Mouse (Mus musculus) forebrain, postnatal 0 days (tissue): Measurements from ENCODE around the gene Hoxa13. TPM values are rescaled to one million over a fixed set of nuclear protein-coding genes. Genes with fewer than 3 reads are reported as not detected.

ENCODE experiments used
- ATAC-seq: fragments of 200-750 bp; cut with Nextera tagmentation; 2 replicates; pipeline ENCODE4 v1.8.0; 2017; ENCODE audit warnings: mild to moderate bottlenecking, moderate library complexity
- DNase-seq: peaks from one replicate; pipeline ENCODE4 v3.0.0-alpha.2; 2015
- H3K27ac ChIP-seq: fragments of 300-500 bp; sonication (generic); 2 replicates; pipeline ENCODE4 v1.5.1; 2014; ENCODE audit warnings: low read depth, mild to moderate bottlenecking, antibody characterized with exemption, low read length, moderate library complexity, mixed read lengths
- H3K27me3 ChIP-seq: fragments of 300-500 bp; sonication (generic); 2 replicates; pipeline ENCODE4 v1.6.1; 2014; ENCODE audit warnings: mild to moderate bottlenecking, low read length, mixed read lengths; ENCODE audit not compliant: insufficient read depth
- H3K36me3 ChIP-seq: fragments of 300-500 bp; sonication (generic); 2 replicates; pipeline ENCODE4 v1.6.1; 2014; ENCODE audit warnings: mild to moderate bottlenecking, moderate library complexity; ENCODE audit not compliant: insufficient read depth
- H3K4me1 ChIP-seq: fragments of 300-500 bp; sonication (generic); 2 replicates; pipeline ENCODE4 v1.6.1; 2014; ENCODE audit warnings: antibody characterized with exemption; ENCODE audit not compliant: insufficient read depth
- H3K4me2 ChIP-seq: fragments of 300-500 bp; sonication (generic); 2 replicates; pipeline ENCODE4 v1.6.1; 2014; ENCODE audit warnings: low read depth, mild to moderate bottlenecking, moderate library complexity
- H3K4me3 ChIP-seq: fragments of 300-500 bp; sonication (generic); 2 replicates; pipeline ENCODE4 v1.5.1; 2014; ENCODE audit warnings: low read depth, low read length, mixed read lengths
- H3K9ac ChIP-seq: fragments of 300-500 bp; sonication (generic); 2 replicates; pipeline ENCODE4 v1.6.1; 2014; ENCODE audit warnings: mild to moderate bottlenecking
- H3K9me3 ChIP-seq: fragments of 300-500 bp; sonication (generic); 2 replicates; pipeline ENCODE4 v1.6.1; 2016; ENCODE audit warnings: low read length
- CTCF ChIP-seq: sonication (generic); IDR thresholded peaks from 2 replicates; pipeline ENCODE4 v1.5.1; 2016; ENCODE audit warnings: antibody characterized with exemption, control low read depth, low read depth
- WGBS: fragments of 180-500 bp; shearing (Covaris S2); extraction: QIAGEN DNeasy Blood & Tissue Kit; methylation state at CpG from one replicate; pipeline ENCODE4 v1.1.7; 2014; 5-methylcytosine and 5-hydroxymethylcytosine counted together
- polyA plus RNA-seq: library from polyadenylated mRNA; unstranded; fragments of >200 nt; fragmentation: Nextera tagmentation; extraction: Ambion mirVana; gene quantifications from 2 replicates; pipeline ENCODE4 v1.2.1, GENCODE M21; 2015
- total RNA-seq: library from RNA; depleted of rRNA; stranded (reverse); fragments of >200 nt; gene quantifications from 2 replicates; pipeline ENCODE4 v1.2.3, GENCODE M21; 2014

Hoxa13 gene
- total and polyA plus RNA-seq, 2 experiments from 2014 or later, result not detected

DNA sequence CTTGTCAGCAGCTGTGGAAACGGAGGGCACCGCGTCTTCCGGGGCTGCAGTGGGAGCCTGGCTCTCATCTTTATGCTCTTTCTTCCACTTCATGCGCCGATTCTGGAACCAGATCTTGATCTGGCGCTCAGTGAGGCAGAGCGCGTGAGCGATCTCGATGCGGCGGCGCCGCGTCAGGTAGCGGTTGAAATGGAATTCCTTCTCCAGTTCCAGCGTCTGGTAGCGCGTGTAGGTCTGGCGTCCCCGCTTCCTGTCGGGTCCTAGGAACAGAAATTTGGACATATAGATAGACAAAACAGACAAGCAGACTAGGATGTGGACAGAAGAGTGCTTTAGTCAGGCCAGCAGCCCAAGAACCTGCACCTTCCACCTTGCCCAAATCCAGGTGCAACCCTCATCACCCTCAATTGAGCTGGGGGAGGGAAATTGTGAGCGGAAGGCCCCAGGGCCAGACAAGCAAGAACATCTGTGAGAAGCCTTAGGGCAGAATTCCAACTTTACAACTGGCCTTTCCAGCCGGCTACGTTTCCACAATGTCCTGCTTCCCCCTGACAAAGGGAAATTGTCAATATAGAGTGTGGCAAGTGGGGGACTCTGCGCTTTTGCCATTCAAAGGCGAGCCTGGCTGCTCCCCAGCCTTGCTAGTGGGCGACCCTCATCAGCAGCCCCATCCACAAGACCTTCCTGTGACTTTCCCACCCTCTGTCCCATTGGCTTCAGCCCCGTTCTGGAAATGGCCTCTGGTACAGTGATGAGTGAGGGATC, 44.7 kb downstream of the Hoxa13 start:
- 2% methylated on average over 30 of the region's 30 CpGs for WGBS
- no peaks in the 10 kb centered on the region for H3K9me3 ChIP-seq
- no peak for TF ChIP-seq CTCF
- H3K9ac ChIP-seq, result no peak overlapping the region
- ATAC-seq (no peak), DNase-seq (no peak)
- peaks cover 4% of the 10 kb centered on the region; the same call in 1 of the 2 replicates for H3K4me1 ChIP-seq
- H3K4me2 ChIP-seq, result no peak overlapping the region
- H3K27me3 ChIP-seq, result peaks cover 98% of the 10 kb centered on the region
- H3K36me3 ChIP-seq, result no peaks in the 10 kb centered on the region
- H3K4me3 ChIP-seq, result no peak overlapping the region
- no peak overlapping the region for H3K27ac ChIP-seq

DNA sequence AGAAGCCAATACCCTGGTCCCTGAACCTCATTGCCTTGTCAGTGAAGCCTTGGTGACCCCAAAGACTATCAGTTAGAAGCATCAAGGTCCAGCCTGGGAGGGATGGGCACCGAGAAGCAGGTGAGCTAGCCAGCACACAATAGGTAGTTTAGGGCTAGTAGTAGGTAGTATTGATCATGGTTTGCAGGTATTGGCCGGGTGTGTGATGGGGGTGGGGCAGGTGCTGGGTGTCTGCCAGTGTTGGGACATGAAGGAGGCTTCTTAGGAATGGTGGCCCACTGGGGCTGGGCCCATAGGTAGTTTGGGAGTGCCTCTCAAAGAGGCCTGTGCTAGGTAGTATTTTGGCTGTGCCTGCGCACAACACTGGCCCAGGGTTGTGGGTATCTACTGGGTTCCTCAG, 45.6 kb downstream of the Hoxa13 start:
- no peak for DNase-seq
- Histone ChIP-seq H3K9me3 (no peaks in the 10 kb centered on the region), H3K27me3 (peaks cover 97% of the 10 kb centered on the region), H3K4me1 (peaks cover 4% of the 10 kb centered on the region; the same call in 1 of the 2 replicates), H3K27ac (no peak overlapping the region), H3K9ac (no peak overlapping the region), H3K36me3 (no peaks in the 10 kb centered on the region), H3K4me3 (no peak overlapping the region), H3K4me2 (no peak overlapping the region)
- WGBS, result 9% methylated on average over 3 of the region's 3 CpGs
- no peak for TF ChIP-seq CTCF
- ATAC-seq, result no peak

DNA sequence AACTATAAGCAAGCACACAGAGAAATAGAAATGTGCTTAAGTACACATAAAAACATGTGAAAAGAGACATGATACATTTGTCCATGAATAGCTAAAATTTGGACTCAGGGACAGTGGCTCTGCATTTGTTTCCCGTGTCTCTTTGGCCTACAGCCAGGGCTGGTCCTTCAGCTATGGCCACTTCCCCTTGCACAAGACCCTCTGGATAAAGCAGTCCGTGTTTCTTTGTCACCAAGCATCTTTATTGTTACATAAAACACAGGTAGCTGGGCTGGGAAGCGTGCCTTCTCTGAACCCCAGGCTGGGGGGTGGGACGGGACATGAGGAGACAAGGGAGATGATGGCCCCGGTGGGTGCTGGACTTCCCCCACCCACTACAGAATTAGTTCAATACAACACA, 46.4 kb downstream of the Hoxa13 start:
- Histone ChIP-seq H3K36me3 (no peaks in the 10 kb centered on the region), H3K9me3 (no peaks in the 10 kb centered on the region), H3K4me3 (no peak overlapping the region), H3K27ac (no peak overlapping the region), H3K4me1 (peaks cover 4% of the 10 kb centered on the region; the same call in 1 of the 2 replicates), H3K9ac (no peak overlapping the region), H3K27me3 (peaks cover 97% of the 10 kb centered on the region), H3K4me2 (no peak overlapping the region)
- DNase-seq (no peak), ATAC-seq (no peak)
- TF ChIP-seq CTCF, result no peak
- whole genome bisulfite sequencing, result 9% methylated on average over 5 of the region's 5 CpGs

DNA sequence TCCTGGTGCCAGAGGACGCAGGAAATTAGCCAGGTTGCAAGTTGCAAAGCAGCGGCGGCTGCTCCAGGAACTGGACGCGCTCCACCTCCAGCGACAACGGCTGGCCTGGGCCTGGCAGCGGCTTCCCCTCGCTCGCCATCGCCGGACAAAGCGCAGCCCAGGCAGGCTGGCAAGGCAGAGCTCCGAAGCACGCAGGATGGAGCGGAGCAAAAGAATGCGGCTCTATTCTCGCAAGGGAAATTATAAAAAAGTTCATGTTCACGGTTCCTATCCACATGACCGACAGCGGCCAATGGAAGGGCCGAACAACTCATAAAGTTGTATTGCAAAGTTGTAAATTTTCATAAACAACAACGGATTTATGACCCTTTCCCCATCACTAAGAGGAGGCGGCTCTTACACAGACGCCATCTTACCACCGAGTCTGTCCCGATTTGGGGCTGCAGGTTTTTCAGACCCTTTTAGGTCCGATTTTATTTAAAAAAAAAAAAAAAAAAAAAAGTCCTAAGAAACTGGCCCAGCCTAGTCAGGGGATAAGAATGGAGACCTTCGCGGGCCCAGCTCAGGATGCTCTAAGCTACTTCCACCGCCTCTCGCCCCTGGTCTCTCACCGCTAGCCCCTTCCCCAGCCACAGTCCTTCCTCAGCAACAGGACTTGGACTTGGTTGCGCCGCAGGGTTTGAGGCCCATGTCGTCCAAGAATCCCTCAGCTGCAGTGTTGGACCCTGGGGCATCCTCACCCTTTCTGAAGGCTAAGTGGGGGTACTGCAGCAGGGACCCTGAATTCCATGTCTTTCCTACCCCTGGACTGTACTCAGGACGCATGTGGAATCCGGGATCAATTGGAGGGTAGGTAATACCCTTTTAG, 47.3 kb downstream of the Hoxa13 start, which contains the start of the genes Hoxa3 and Gm28308:
Gene Hoxa3, minus strand, starts transcription at position 218 of the 868 bp plus-strand sequence.
Gene Gm28308, minus strand, starts transcription at position 221 of the 868 bp plus-strand sequence.
- no peak within 1 kb of the TSS for H3K4me2 ChIP-seq
- peaks cover 4% of the 10 kb centered on the region; the same call in 1 of the 2 replicates for H3K4me1 ChIP-seq
- 3% methylated on average over 38 of the region's 38 CpGs for WGBS
- H3K36me3 ChIP-seq, result no peaks in the 10 kb centered on the region
- H3K4me3 ChIP-seq, result no peak within 1 kb of the TSS
- no peaks in the 10 kb centered on the region for H3K9me3 ChIP-seq
- ATAC-seq, result no peak
- peaks cover 97% of the 10 kb centered on the region for H3K27me3 ChIP-seq
- H3K9ac ChIP-seq, result no peak within 1 kb of the TSS
- H3K27ac ChIP-seq, result no peak within 1 kb of the TSS
- no peak for DNase-seq
- no peak for TF ChIP-seq CTCF

DNA sequence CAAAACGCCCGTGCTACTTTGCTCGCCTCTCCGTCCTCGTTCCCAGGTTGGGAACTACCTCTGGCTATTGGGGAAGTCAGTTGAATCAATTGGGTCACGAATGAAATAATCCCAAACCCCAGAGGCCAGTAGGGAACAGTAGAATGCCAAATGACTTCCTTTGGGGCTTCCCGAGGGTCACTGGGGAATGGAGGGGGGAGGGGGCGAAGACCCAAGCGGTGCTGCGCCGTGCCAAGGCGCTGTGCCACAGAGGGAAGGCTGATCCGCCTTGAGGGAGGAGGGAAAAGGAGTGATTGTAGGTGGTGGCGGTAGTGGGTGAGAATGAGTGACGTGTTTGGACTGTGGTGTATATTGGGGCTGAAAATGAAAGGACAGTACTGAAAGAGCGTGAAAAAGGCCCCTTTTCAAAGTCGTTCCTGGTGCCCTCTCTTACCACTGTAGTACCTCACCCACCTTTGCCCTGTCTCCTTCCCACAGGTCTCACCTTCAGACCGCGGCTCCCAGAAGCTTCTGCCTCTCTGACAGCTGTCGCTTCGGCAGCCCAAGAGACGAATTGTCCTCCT, 48.0 kb downstream of the Hoxa13 start:
- ATAC-seq, result no peak
- no peak for TF ChIP-seq CTCF
- no peak for DNase-seq
- no peaks in the 10 kb centered on the region for H3K9me3 ChIP-seq
- peaks cover 4% of the 10 kb centered on the region; the same call in 1 of the 2 replicates for H3K4me1 ChIP-seq
- H3K9ac ChIP-seq, result no peak overlapping the region
- H3K4me3 ChIP-seq, result no peak overlapping the region
- H3K27me3 ChIP-seq, result peaks cover 95% of the 10 kb centered on the region
- no peaks in the 10 kb centered on the region for H3K36me3 ChIP-seq
- no peak overlapping the region for H3K4me2 ChIP-seq
- WGBS, result 3% methylated on average over 22 of the region's 22 CpGs
- no peak overlapping the region for H3K27ac ChIP-seq

DNA sequence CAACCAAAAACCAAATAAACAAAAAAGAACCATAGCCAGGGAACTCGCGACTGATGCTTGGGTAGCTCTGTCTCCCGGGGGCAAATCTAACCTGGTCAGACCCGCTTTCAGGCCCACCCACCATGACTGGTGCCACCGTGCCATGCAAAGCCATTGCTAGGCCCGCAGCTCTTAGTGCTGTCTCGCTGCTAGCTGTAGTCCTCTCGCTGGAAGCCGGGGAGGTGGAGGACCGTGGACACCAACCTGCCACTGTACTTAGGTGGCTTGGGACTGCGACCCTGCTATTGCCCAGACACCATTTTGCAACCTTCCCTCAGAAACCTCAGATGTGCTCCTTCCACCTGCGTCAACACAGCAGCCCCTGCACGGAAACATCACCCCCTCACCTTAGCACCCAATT, 48.7 kb downstream of the Hoxa13 start:
- DNase-seq (no peak), ATAC-seq (no peak)
- WGBS, result 5% methylated on average over 13 of the region's 13 CpGs
- H3K4me3 ChIP-seq, result no peak overlapping the region
- TF ChIP-seq CTCF, result no peak
- H3K9ac ChIP-seq, result no peak overlapping the region
- H3K36me3 ChIP-seq, result no peaks in the 10 kb centered on the region
- H3K4me2 ChIP-seq, result no peak overlapping the region
- H3K27me3 ChIP-seq, result peaks cover 95% of the 10 kb centered on the region
- no peaks in the 10 kb centered on the region for H3K9me3 ChIP-seq
- no peak overlapping the region for H3K27ac ChIP-seq
- no peaks in the 10 kb centered on the region for H3K4me1 ChIP-seq
